Mouse (Mus musculus) megakaryocyte, embryonic 14.5 days (primary cell): Measurements from ENCODE around the gene Olfr1417.

Source experiments
- FLI1 ChIP-seq: IDR thresholded peaks from 2 replicates; pipeline ENCODE4 v1.6.1; 2012; ENCODE audit warnings: low read length, inconsistent platforms, mixed read lengths
- GATA1 ChIP-seq: IDR thresholded peaks from 3 replicates; pipeline ENCODE4 v1.6.1; 2012; ENCODE audit warnings: mixed read lengths, low read length, inconsistent platforms, borderline replicate concordance

DNA sequence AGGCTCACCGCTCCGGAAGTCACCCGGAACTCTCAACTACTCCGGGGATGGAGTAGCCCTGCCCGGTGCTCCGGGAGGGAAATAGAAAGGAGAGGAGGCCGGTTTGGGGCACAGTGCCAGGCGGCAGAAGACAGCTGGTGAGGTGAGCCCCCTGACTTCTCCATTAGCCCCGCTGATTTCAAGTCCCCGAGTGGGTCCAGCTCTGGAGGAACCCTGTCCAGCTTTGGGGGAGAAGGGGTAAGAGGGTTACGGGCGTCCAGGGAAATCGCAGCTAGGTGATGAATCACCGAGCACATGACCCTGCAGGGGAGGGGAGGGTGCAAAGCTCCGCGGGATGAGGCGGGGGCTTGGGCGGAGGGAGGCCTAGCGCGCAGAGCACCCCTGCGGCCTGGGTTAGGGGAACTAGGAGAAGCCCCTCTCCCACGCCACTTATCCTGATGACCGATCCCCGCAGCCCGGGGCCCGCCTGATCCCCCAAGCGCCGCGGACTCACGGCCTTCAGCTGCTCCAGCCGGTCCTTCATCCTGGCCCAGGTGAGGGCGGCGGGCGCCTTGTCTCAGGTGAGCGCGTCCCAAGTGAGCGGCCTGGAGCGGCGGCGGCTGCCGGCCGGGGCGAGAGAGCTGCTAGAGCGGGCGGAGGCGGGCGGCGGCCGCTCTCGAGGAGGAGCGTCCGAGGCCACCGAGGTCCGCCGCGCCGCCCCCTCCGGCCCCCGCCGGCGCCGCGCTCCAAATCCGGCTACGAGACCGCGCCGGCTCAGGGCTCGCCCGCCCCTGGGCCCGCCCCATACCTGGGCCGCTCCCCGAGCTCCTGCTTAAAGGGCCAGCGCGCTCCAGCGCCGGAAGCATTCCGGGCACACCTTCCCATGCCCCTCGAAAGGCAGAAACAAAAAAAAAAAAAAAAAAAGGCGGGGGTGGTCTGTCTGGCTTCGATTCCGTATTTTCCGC is 20.5 kb downstream of the Olfr1417 start:
- TF ChIP-seq GATA1: no peak
- TF ChIP-seq FLI1: no peak
